Mouse (Mus musculus): Measurements from ENCODE around the gene Rcbtb2. TPM values are rescaled to one million over a fixed set of nuclear protein-coding genes. Genes with fewer than 3 reads are reported as not detected.

Rcbtb2 gene
- polyA plus RNA-seq, 1 experiment = 81.6 TPM

- TF ChIP-seq CTCF (IDR thresholded peaks at IDR 0.05; ENCODE audit: borderline replicate concordance, insufficient read depth, low read length) = no peak
- no peak for TF ChIP-seq POLR2A (IDR thresholded peaks at IDR 0.05; ENCODE audit: low read depth, low read length)
- Histone ChIP-seq H3K4me3 (ENCODE audit: insufficient read depth, low read length) (no peak overlapping the region), H3K4me1 (ENCODE audit: control insufficient read depth, insufficient read depth, low read length) (no peaks in the 10 kb centered on the region), H3K27ac (ENCODE audit: insufficient read depth, low read length) (no peak overlapping the region)
Measured at GRCm38 (mm10) chr14:73169926-73170844, 47.3 kb downstream of the Rcbtb2 start.

- Histone ChIP-seq H3K4me1 (ENCODE audit: control insufficient read depth, insufficient read depth, low read length) (no peaks in the 10 kb centered on the region), H3K4me3 (ENCODE audit: insufficient read depth, low read length) (no peak overlapping the region), H3K27ac (ENCODE audit: insufficient read depth, low read length) (no peak overlapping the region)
- TF ChIP-seq CTCF (IDR thresholded peaks at IDR 0.05; ENCODE audit: borderline replicate concordance, insufficient read depth, low read length) (no peak), POLR2A (IDR thresholded peaks at IDR 0.05; ENCODE audit: low read depth, low read length) (no peak)
Measured at GRCm38 (mm10) chr14:73172196-73173011, 49.6 kb downstream of the Rcbtb2 start.

GRCm38 (mm10) chr14:73173662-73174061 lies 50.8 kb downstream of the Rcbtb2 start:
- no peaks in the 10 kb centered on the region for H3K4me1 ChIP-seq (ENCODE audit: control insufficient read depth, insufficient read depth, low read length)
- no peak overlapping the region for H3K4me3 ChIP-seq (ENCODE audit: insufficient read depth, low read length)
- TF ChIP-seq POLR2A (IDR thresholded peaks at IDR 0.05; ENCODE audit: low read depth, low read length) = no peak
- no peak for TF ChIP-seq CTCF (IDR thresholded peaks at IDR 0.05; ENCODE audit: borderline replicate concordance, insufficient read depth, low read length)
- H3K27ac ChIP-seq (ENCODE audit: insufficient read depth, low read length) = no peak overlapping the region

GRCm38 (mm10) chr14:73174091-73174995 lies 51.5 kb downstream of the Rcbtb2 start:
- no peak overlapping the region for H3K4me3 ChIP-seq (ENCODE audit: insufficient read depth, low read length)
- no peak overlapping the region for H3K27ac ChIP-seq (ENCODE audit: insufficient read depth, low read length)
- no peaks in the 10 kb centered on the region for H3K4me1 ChIP-seq (ENCODE audit: control insufficient read depth, insufficient read depth, low read length)
- TF ChIP-seq CTCF (IDR thresholded peaks at IDR 0.05; ENCODE audit: borderline replicate concordance, insufficient read depth, low read length) = no peak

GRCm38 (mm10) chr14:73175031-73175430 lies 52.2 kb downstream of the Rcbtb2 start:
- Histone ChIP-seq H3K27ac (ENCODE audit: insufficient read depth, low read length) (no peak overlapping the region), H3K4me3 (ENCODE audit: insufficient read depth, low read length) (no peak overlapping the region), H3K4me1 (ENCODE audit: control insufficient read depth, insufficient read depth, low read length) (no peaks in the 10 kb centered on the region)
- TF ChIP-seq CTCF (IDR thresholded peaks at IDR 0.05; ENCODE audit: borderline replicate concordance, insufficient read depth, low read length) = no peak

GRCm38 (mm10) chr14:73175814-73176213 lies 53.0 kb downstream of the Rcbtb2 start:
- Histone ChIP-seq H3K27ac (ENCODE audit: insufficient read depth, low read length) (no peak overlapping the region), H3K4me1 (ENCODE audit: control insufficient read depth, insufficient read depth, low read length) (no peaks in the 10 kb centered on the region), H3K4me3 (ENCODE audit: insufficient read depth, low read length) (no peak overlapping the region)
- TF ChIP-seq CTCF (IDR thresholded peaks at IDR 0.05; ENCODE audit: borderline replicate concordance, insufficient read depth, low read length) = no peak

- no peak overlapping the region for H3K4me3 ChIP-seq (ENCODE audit: insufficient read depth, low read length)
- TF ChIP-seq CTCF (IDR thresholded peaks at IDR 0.05; ENCODE audit: borderline replicate concordance, insufficient read depth, low read length) (no peak), POLR2A (IDR thresholded peaks at IDR 0.05; ENCODE audit: low read depth, low read length) (no peak)
- no peaks in the 10 kb centered on the region for H3K4me1 ChIP-seq (ENCODE audit: control insufficient read depth, insufficient read depth, low read length)
- no peak overlapping the region for H3K27ac ChIP-seq (ENCODE audit: insufficient read depth, low read length)
Measured at GRCm38 (mm10) chr14:73176266-73176665, 53.4 kb downstream of the Rcbtb2 start.

- Histone ChIP-seq H3K4me1 (ENCODE audit: control insufficient read depth, insufficient read depth, low read length) (no peaks in the 10 kb centered on the region), H3K27ac (ENCODE audit: insufficient read depth, low read length) (no peak overlapping the region), H3K4me3 (ENCODE audit: insufficient read depth, low read length) (no peak overlapping the region)
- TF ChIP-seq POLR2A (IDR thresholded peaks at IDR 0.05; ENCODE audit: low read depth, low read length) (no peak), CTCF (IDR thresholded peaks at IDR 0.05; ENCODE audit: borderline replicate concordance, insufficient read depth, low read length) (no peak)
Measured at GRCm38 (mm10) chr14:73177961-73178360, 55.1 kb downstream of the Rcbtb2 start.

- no peak overlapping the region for H3K27ac ChIP-seq (ENCODE audit: insufficient read depth, low read length)
- H3K4me3 ChIP-seq (ENCODE audit: insufficient read depth, low read length) = no peak overlapping the region
- TF ChIP-seq POLR2A (IDR thresholded peaks at IDR 0.05; ENCODE audit: low read depth, low read length) (no peak), CTCF (IDR thresholded peaks at IDR 0.05; ENCODE audit: borderline replicate concordance, insufficient read depth, low read length) (no peak)
- H3K4me1 ChIP-seq (ENCODE audit: control insufficient read depth, insufficient read depth, low read length) = no peaks in the 10 kb centered on the region
Measured at GRCm38 (mm10) chr14:73179221-73179681, 56.4 kb downstream of the Rcbtb2 start.

Data from embryonic fibroblast, embryonic 13.5 days (primary cell).